Mouse (Mus musculus) liver, embryonic 14.5 days (tissue): ENCODE data around the gene Nepn.

Experiments used
- CTCF ChIP-seq: IDR thresholded peaks from 2 replicates; pipeline ENCODE4 v1.5.1; 2016; ENCODE audit warnings: antibody characterized with exemption, low read depth, control low read depth
- EP300 ChIP-seq: IDR thresholded peaks from 2 replicates; pipeline ENCODE4 v1.6.1; 2016; ENCODE audit warnings: antibody characterized with exemption, low read depth

- TF ChIP-seq CTCF (no peak), EP300 (no peak)
These were observed 29.5 kb downstream of the Nepn start for GRCm38 (mm10) chr10:52417998-52418860.
